Mouse (Mus musculus) adrenal gland, postnatal 4 days (tissue): ENCODE data around the gene S100a7a. TPM values are rescaled to one million over a fixed set of nuclear protein-coding genes. Genes with fewer than 3 reads are reported as not detected.

Experiments used
- DNase-seq, 2 experiments: peaks; one replicate each; pipeline ENCODE4 v3.0.0; 2021 to 2022; ENCODE audit warnings: low spot score in 2 of 2, mixed read lengths in 2 of 2
- total RNA-seq, 2 experiments: library from RNA; stranded (reverse); gene quantifications; 2 replicates each; pipeline ENCODE4 v1.2.3; 2021

Gene S100a7a
- total RNA-seq, 2 experiments from 2014 or later, result not detected

DNA sequence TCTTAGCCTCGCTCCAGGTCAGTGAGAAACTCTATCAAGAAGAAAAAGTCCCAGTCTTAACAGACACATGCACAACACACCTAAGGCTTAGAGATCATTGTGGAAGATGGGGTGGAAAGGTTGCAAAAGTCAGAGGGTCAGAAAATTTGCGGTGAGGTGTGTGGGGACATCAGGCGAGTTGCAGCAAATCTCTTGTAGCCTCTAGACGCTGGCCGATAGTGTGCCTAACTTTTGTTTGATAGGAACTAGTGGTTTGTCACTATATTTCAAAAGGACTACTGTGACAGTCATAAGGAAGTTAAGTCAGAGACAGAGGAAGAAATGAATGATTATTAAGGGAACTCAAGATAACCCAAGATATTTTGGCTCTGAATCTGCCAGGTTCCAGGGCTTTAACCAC lies 26.5 kb upstream of the S100a7a start:
- no peak for DNase-seq

DNA sequence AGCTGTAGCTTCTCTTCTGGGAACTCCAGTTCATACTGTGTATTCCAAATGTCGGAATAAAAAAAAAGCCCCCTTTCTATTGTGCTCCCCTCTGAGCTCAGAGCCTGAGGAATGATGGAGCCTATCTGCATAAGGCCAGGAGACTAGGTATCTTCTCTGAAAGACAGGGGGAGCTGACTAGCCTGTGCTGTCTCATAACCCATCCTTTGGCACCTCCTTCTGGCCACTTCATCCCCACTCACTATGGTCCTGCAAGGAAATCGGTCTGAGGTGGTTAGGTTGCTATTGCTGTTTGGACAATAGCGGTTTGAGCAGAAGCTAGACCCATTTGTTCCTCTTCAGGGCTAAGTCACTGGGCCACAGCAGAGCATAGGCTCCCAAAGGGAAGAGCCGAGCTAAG lies 26.0 kb upstream of the S100a7a start:
- DNase-seq, result no peak

- no peak for DNase-seq
Measured at GRCm38 (mm10) chr3:90629298-90629697, 24.5 kb upstream of the S100a7a start.

- DNase-seq, result no peak
Measured at GRCm38 (mm10) chr3:90631984-90632383, 21.8 kb upstream of the S100a7a start.

DNA sequence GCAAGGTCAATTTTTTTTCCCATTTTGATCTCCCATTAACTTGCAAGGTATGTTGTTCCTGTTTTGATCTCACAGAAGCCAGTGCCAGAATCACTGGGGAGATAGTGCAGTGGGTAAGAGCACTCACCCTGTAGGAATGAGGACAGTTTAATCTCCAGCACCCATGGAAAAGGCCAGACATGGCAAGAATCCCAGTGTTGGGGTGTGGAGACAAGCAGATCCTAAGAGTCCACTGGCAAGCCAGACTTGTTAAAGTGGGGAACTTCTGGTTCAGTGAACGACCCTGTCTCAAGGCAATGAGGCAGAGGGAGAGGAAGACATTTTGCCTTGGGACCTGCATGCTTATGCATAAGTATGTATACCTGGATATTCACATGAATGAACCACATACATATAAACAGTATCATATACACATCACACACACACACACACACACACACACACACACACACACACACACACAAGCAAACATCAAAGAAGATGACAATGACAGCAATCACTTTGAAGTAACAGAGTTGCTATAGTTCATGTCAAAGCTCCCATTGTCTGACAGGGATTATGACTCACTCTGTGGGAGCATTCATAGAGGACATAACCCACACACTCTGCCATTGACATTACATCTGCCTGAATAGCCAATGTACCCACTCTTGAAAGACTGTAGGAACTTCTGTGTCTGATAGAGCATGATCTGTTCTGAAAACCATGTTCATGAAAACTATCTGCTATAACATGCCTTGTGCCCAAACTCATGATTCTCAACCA lies 15.1 kb upstream of the S100a7a start:
- DNase-seq, result no peak

DNA sequence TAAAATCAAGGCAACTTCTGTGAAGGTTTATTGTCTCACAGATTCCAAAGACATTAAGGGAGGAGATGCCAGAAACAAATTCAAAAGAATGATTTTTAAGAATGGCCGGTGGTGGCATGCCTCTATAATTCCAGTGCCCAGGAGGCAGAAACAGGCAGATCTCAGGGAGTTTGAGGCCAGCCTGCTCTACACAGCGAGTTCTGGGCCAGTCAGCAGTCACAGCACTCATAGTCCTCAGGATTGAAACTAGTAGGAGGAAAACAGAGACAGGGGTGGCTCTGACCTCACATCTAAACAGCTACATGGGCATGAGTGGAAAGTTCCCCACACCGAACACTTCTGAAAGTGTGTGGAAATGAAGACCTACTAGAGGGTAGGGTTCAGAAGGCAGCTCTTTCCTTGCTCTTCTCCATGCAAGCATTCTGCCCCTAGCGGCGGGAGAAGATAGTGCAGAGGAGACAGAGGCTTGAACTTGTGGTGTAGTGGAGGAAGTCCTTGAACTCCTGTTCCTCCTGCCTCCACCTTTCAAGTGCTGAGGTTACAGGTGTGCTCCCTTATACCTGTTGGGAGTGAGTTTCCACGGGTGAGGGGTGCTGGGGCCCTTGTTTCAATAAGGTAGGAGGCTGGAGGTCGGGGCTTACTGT lies 14.2 kb upstream of the S100a7a start:
- DNase-seq, result no peak

DNA sequence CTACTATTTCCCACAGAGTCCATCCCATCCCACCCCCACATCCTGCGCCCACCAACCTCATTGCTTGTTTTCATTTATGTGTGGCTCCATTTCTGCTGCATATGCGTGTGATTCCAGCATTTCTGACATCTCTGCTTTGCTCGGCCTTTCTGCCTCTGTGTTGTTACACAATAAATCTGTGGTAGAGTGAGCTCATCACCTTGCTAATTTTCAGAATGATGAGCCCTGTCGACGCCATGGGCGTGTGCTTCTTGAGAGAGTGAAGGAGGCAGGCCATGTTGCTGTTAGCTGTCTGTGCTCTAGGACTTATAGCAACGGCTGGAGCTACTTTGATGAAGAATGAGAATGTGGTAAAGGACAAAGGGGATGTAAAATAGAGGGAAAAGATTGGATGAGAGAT lies 12.8 kb upstream of the S100a7a start:
- no peak for DNase-seq

- DNase-seq, result peak in 1 of 2 experiments; percentile 29
Measured at GRCm38 (mm10) chr3:90644220-90644619, 9.6 kb upstream of the S100a7a start.

- no peak for DNase-seq
Measured at GRCm38 (mm10) chr3:90647291-90647690, 6.5 kb upstream of the S100a7a start.

- no peak for DNase-seq
Measured at GRCm38 (mm10) chr3:90648981-90649380, 4.8 kb upstream of the S100a7a start.

GRCm38 (mm10) chr3:90649832-90650231 lies 4.0 kb upstream of the S100a7a start:
- DNase-seq, result no peak

DNA sequence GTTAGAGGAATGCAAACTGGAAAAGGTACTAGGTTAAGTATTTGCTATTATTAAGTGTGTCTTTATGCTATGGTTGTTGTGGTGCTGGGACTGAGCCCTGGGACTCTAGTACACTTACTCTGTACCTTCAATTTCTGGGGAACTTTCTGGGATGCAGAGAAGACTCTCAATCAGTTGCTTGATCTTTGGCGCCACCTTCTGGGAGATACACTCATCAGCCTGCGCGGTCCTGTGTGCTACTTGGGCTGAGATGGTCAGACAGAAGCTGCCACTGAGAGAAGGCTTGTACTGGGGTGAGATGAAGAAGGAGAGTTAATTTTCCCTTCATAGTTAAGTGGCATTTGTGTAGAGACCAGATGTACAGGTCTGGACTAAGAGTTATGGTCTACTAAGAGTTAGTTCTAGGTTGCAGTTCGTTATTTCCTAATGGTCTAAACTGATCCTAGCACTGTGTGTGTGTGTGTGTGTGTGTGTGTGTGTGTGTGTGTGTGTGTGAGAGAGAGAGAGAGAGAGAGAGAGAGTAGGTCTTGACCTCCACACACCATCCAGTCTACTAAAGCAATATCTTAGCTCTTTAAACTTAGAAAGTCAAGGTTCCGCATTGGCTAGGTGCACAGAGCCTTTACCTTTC lies 824 bp upstream of the S100a7a start:
- peak in 1 of 2 experiments; percentile 16 for DNase-seq

GRCm38 (mm10) chr3:90657405-90657804 lies 3.6 kb downstream of the S100a7a start:
- DNase-seq, result no peak

- DNase-seq, result no peak
Measured at GRCm38 (mm10) chr3:90659364-90660044, 5.7 kb downstream of the S100a7a start.

GRCm38 (mm10) chr3:90664219-90664618 lies 10.4 kb downstream of the S100a7a start:
- DNase-seq, result no peak

- no peak for DNase-seq
Measured at GRCm38 (mm10) chr3:90668846-90669245, 15.0 kb downstream of the S100a7a start, which contains the start of gene S100a8. S100a8 (plus strand) TSS chr3:90668978.

DNA sequence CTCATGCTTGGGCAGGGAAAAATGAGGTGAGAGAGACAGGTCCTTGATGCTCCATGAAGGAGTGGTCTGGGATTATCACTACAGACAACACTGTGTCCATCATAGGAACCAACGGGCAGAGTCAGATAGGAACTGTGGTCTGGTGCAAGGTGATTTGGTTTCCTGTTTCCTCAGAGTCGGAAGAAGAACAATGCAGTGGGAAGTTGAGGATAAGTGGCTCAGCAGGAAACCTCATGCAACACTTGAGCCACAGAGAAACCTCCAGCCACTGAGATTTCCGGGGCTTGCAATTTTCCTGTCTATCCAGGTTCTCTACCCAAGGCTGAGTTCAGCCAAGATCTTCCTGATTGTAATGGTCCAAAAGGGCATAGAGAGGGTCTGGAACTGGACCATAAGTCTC lies 24.8 kb downstream of the S100a7a start:
- DNase-seq, result no peak

DNA sequence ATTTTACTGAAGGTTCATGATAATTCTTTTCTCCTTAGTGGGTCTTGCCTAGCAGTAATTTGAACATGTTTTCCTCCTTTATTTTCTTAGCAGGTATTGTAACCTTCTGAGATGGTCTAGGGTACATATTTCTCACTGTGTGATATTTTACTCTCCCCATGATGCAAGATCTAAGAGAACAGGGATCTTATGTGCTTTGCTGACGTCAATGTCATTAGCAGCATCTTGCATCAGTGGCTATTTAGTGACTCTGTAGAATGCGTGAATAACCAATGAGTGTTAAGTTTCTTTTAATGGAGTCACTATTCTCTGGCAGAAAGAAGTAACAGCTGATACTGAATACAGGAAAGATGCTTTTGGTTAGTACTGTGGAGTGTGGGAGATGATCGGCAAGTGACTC lies 30.1 kb downstream of the S100a7a start:
- no peak for DNase-seq

DNA sequence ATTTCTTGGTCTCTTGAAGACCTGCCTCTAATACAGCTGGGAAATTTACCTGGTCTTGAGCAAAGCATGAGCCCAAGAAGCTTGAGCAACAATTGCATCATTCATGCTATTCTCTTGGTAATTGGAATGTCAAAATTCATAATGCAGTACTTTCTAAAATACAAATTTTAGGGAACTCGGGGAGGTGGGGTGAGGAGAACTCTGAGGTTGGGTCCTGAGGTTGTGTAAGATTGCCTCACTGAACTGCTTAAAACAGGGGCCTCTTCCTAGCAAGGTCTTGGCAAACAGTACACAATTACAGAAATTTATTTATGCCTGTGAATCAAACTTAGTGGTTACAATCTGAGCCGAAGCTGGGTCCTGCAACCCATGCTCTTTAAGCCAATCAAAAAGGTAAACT lies 33.0 kb downstream of the S100a7a start:
- DNase-seq, result no peak

- no peak for DNase-seq
Measured at GRCm38 (mm10) chr3:90693496-90693895, 39.7 kb downstream of the S100a7a start.

GRCm38 (mm10) chr3:90695613-90696012 lies 41.8 kb downstream of the S100a7a start, which contains the start of gene S100a9:
S100a9 (minus strand) TSS chr3:90695721.
- DNase-seq, result no peak

GRCm38 (mm10) chr3:90702244-90702643 lies 48.4 kb downstream of the S100a7a start:
- DNase-seq, result no peak
